Mouse (Mus musculus): ENCODE measurements at regions not wholly inside any gene's neighbourhood (a gene's known extent, or its start where the extent isn't known, plus 50 kb on each side); places are given as distances from the start of the nearest gene placed in this dataset.
"Not testable (repeated sequence)": the region's sequence is repeated elsewhere in the genome, so short reads cannot be mapped to it uniquely, and the experiment has no call there.

- not testable (repeated sequence) for H3K27me3 ChIP-seq; H3K4me2 ChIP-seq (replicated peaks); H3K9me3 ChIP-seq; H3K9ac ChIP-seq (replicated peaks); H3K27ac ChIP-seq; ATAC-seq; H3K36me3 ChIP-seq; H3K4me1 ChIP-seq (replicated peaks); H3K4me3 ChIP-seq (replicated peaks)
- 7% methylated on average over 6 of the region's 6 CpGs for WGBS
These were observed 216.8 kb downstream of the Mat2b start for GRCm38 (mm10) chr11:40478171-40478570.

- H3K4me3 ChIP-seq (replicated peaks) = no peak overlapping the region
- H3K9me3 ChIP-seq = no peaks in the 10 kb centered on the region
- H3K4me2 ChIP-seq (replicated peaks) = no peak overlapping the region
- no peaks in the 10 kb centered on the region for H3K27me3 ChIP-seq
- WGBS = 22% methylated on average over 7 of the region's 7 CpGs
- H3K9ac ChIP-seq (replicated peaks) = no peak overlapping the region
- no peak overlapping the region; the same call in 1 of the 2 replicates for H3K27ac ChIP-seq
- peaks cover 8% of the 10 kb centered on the region; the same call in 1 of the 2 replicates for H3K4me1 ChIP-seq (replicated peaks)
- ATAC-seq = no peak
- H3K36me3 ChIP-seq = no peaks in the 10 kb centered on the region
These were observed 217.7 kb downstream of the Mat2b start for GRCm38 (mm10) chr11:40477294-40477693.

GRCm38 (mm10) chr11:40469080-40469705 is 225.8 kb downstream of the Mat2b start:
- ATAC-seq = peak; percentile 88
- Histone ChIP-seq H3K4me3 (replicated peaks) (no peak overlapping the region), H3K27me3 (no peaks in the 10 kb centered on the region), H3K4me2 (replicated peaks) (no peak overlapping the region), H3K36me3 (no peaks in the 10 kb centered on the region), H3K27ac (peak overlapping the region; percentile 58; the same call in 1 of the 2 replicates), H3K9me3 (no peaks in the 10 kb centered on the region), H3K9ac (replicated peaks) (no peak overlapping the region), H3K4me1 (replicated peaks) (peaks cover 19% of the 10 kb centered on the region)
- 9% methylated on average over 6 of the region's 6 CpGs for WGBS

- H3K4me2 ChIP-seq (replicated peaks) = no peak overlapping the region
- 60% methylated on average over 6 of the region's 6 CpGs for WGBS
- no peaks in the 10 kb centered on the region for H3K9me3 ChIP-seq
- H3K27ac ChIP-seq = no peak overlapping the region
- no peak overlapping the region for H3K9ac ChIP-seq (replicated peaks)
- H3K4me3 ChIP-seq (replicated peaks) = no peak overlapping the region
- H3K27me3 ChIP-seq = no peaks in the 10 kb centered on the region
- no peaks in the 10 kb centered on the region for H3K36me3 ChIP-seq
- peak; percentile 60; the same call in 1 of the 2 replicates for ATAC-seq
- 0 out of 2 replicates have a peak, but pooled peaks cover 5% of the 10 kb centered on the region for H3K4me1 ChIP-seq (replicated peaks)
These were observed 238.4 kb downstream of the Mat2b start for GRCm38 (mm10) chr11:40456571-40456970.

- H3K4me1 ChIP-seq (replicated peaks); H3K36me3 ChIP-seq; H3K27me3 ChIP-seq; H3K9ac ChIP-seq (replicated peaks); H3K9me3 ChIP-seq; H3K4me3 ChIP-seq (replicated peaks); H3K4me2 ChIP-seq (replicated peaks); ATAC-seq; H3K27ac ChIP-seq: not testable (repeated sequence)
These were observed 240.0 kb downstream of the Mat2b start for GRCm38 (mm10) chr11:40454994-40455393.

GRCm38 (mm10) chr11:40446846-40447245 is 248.2 kb downstream of the Mat2b start:
- H3K4me1 ChIP-seq (replicated peaks) = no peaks in the 10 kb centered on the region
- no peak overlapping the region for H3K27ac ChIP-seq
- no peaks in the 10 kb centered on the region for H3K27me3 ChIP-seq
- H3K9ac ChIP-seq (replicated peaks) = no peak overlapping the region
- no peaks in the 10 kb centered on the region for H3K9me3 ChIP-seq
- H3K36me3 ChIP-seq = no peaks in the 10 kb centered on the region
- H3K4me3 ChIP-seq (replicated peaks) = no peak overlapping the region
- WGBS = 87% methylated on average over 2 of the region's 2 CpGs
- no peak overlapping the region for H3K4me2 ChIP-seq (replicated peaks)
- ATAC-seq = no peak

GRCm38 (mm10) chr11:40434002-40434401 is 261.0 kb downstream of the Mat2b start:
- Histone ChIP-seq H3K4me1 (replicated peaks) (no peaks in the 10 kb centered on the region), H3K4me2 (replicated peaks) (no peak overlapping the region), H3K27ac (no peak overlapping the region), H3K36me3 (no peaks in the 10 kb centered on the region), H3K9ac (replicated peaks) (no peak overlapping the region), H3K9me3 (no peaks in the 10 kb centered on the region), H3K4me3 (replicated peaks) (no peak overlapping the region), H3K27me3 (no peaks in the 10 kb centered on the region)
- WGBS = 62% methylated on average over 1 of the region's 1 CpGs
- no peak for ATAC-seq

GRCm38 (mm10) chr11:40428858-40429257 is 266.1 kb downstream of the Mat2b start:
- Histone ChIP-seq H3K4me2 (replicated peaks) (no peak overlapping the region), H3K27me3 (no peaks in the 10 kb centered on the region), H3K4me3 (replicated peaks) (no peak overlapping the region), H3K36me3 (no peaks in the 10 kb centered on the region), H3K9ac (replicated peaks) (no peak overlapping the region), H3K27ac (no peak overlapping the region), H3K4me1 (replicated peaks) (no peaks in the 10 kb centered on the region), H3K9me3 (no peaks in the 10 kb centered on the region)
- WGBS = 91% methylated on average over 2 of the region's 2 CpGs
- no peak for ATAC-seq

GRCm38 (mm10) chr11:40424316-40424715 is 270.7 kb downstream of the Mat2b start:
- Histone ChIP-seq H3K27me3 (no peaks in the 10 kb centered on the region), H3K36me3 (no peaks in the 10 kb centered on the region), H3K4me2 (replicated peaks) (no peak overlapping the region), H3K9me3 (no peaks in the 10 kb centered on the region), H3K9ac (replicated peaks) (no peak overlapping the region), H3K27ac (no peak overlapping the region), H3K4me1 (replicated peaks) (no peaks in the 10 kb centered on the region), H3K4me3 (replicated peaks) (no peak overlapping the region)
- ATAC-seq = no peak
- WGBS = 51% methylated on average over 3 of the region's 3 CpGs

- H3K9ac ChIP-seq (replicated peaks) = no peak overlapping the region
- H3K9me3 ChIP-seq = no peaks in the 10 kb centered on the region
- no peak overlapping the region for H3K27ac ChIP-seq
- no peak overlapping the region for H3K4me2 ChIP-seq (replicated peaks)
- H3K4me1 ChIP-seq (replicated peaks) = no peaks in the 10 kb centered on the region
- no peak overlapping the region for H3K4me3 ChIP-seq (replicated peaks)
- no peaks in the 10 kb centered on the region for H3K36me3 ChIP-seq
- no peaks in the 10 kb centered on the region for H3K27me3 ChIP-seq
- ATAC-seq = no peak
These were observed 287.4 kb downstream of the Mat2b start for GRCm38 (mm10) chr11:40407571-40407970.

GRCm38 (mm10) chr11:40402249-40402648 is 292.8 kb downstream of the Mat2b start:
- 73% methylated on average over 1 of the region's 1 CpGs for WGBS
- H3K4me3 ChIP-seq (replicated peaks) = no peak overlapping the region
- peaks cover 15% of the 10 kb centered on the region for H3K4me1 ChIP-seq (replicated peaks)
- H3K9me3 ChIP-seq = no peaks in the 10 kb centered on the region
- H3K27ac ChIP-seq = no peak overlapping the region
- H3K36me3 ChIP-seq = no peaks in the 10 kb centered on the region
- H3K4me2 ChIP-seq (replicated peaks) = no peak overlapping the region
- H3K27me3 ChIP-seq = no peaks in the 10 kb centered on the region
- ATAC-seq = no peak
- no peak overlapping the region for H3K9ac ChIP-seq (replicated peaks)

- 33% methylated on average over 9 of the region's 9 CpGs for WGBS
- Histone ChIP-seq H3K27me3 (no peaks in the 10 kb centered on the region), H3K36me3 (no peaks in the 10 kb centered on the region), H3K9me3 (no peaks in the 10 kb centered on the region), H3K4me1 (replicated peaks) (peaks cover 27% of the 10 kb centered on the region), H3K4me3 (replicated peaks) (no peak overlapping the region), H3K9ac (replicated peaks) (no peak overlapping the region), H3K4me2 (replicated peaks) (0 out of 2 replicates have a peak overlapping the region, but pooled peaks have one; percentile 7), H3K27ac (no peak overlapping the region)
- peak; percentile 77 for ATAC-seq
These were observed 297.4 kb downstream of the Mat2b start for GRCm38 (mm10) chr11:40397453-40398104.

- Histone ChIP-seq H3K27ac (peak overlapping the region; percentile 57), H3K4me2 (replicated peaks) (no peak overlapping the region), H3K4me1 (replicated peaks) (peaks cover 27% of the 10 kb centered on the region), H3K4me3 (replicated peaks) (no peak overlapping the region), H3K9ac (replicated peaks) (0 out of 2 replicates have a peak overlapping the region, but pooled peaks have one; percentile 15), H3K27me3 (no peaks in the 10 kb centered on the region), H3K9me3 (no peaks in the 10 kb centered on the region), H3K36me3 (no peaks in the 10 kb centered on the region)
- 63% methylated on average over 11 of the region's 11 CpGs for WGBS
- ATAC-seq = no peak
These were observed 299.7 kb downstream of the Mat2b start for GRCm38 (mm10) chr11:40395331-40395730.
